Comparison of ENCODE assay signal across 22 mouse cellular contexts in the genomic region with DNA sequence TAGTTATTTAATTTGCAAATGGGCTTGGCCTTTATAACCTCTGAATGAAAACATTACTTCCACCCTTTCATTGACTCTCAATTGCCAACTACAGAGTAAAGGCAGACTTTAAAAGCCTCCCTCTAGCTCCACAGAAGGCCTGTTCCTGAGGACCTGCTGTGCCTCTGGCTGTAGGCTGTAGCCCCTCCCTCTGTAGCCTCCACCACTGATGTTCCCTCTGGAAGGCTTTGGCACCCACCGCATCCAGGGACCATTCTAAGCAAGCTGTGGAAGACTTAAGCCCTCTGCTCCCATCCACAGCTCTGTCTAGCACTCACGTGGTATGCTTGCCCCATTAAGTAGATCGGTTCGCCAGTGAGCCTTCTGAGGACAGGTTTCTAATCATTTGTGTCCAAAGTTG.
DNase-seq lines count a peak whose midpoint lies in the region; ATAC-seq and TF ChIP-seq lines count a peak whose summit lies in the region.
"Had no signal": no experiment of that assay in that cellular context is flagged by ENCODE, and none has a peak within 500 bp of the region (broad histone marks: within the 10 kb centered on the region; RNA-seq: fewer than 3 reads in every experiment).

No protein-coding gene starts in this region.

- DNase-seq in gastrocnemius, adult 2 months, result no peak
- DNase-seq in gastrocnemius, postnatal 4 days (ENCODE audit: low spot score in 2 of 2), result no peak
- DNase-seq in midbrain, embryonic 10.5 days (ENCODE audit: low spot score), result no peak
- DNase-seq in layer of hippocampus, adult 8-10 months (ENCODE audit: low spot score in 2 of 2), result no peak
- DNase-seq: adrenal gland, adult 2 months; adrenal gland, postnatal 14 days; cerebellum, adult 18-20 months; cerebellum, adult 9-10 months; gastrocnemius, postnatal 25 days; heart, adult 2 months; heart, postnatal 36 days had no signal

- no peak overlapping the region for H3K27ac ChIP-seq in forebrain, embryonic 13.5 days
- no peak overlapping the region for H3K27ac ChIP-seq in forebrain, embryonic 12.5 days
- peak overlapping the region; percentile 35; the same call in 1 of the 2 replicates for H3K27ac ChIP-seq in gastrocnemius, adult 2 months
- H3K27ac ChIP-seq in midbrain, embryonic 10.5 days (replicated peaks), result peak overlapping the region; percentile 57; the same call in 1 of the 2 replicates
- no peak overlapping the region for H3K27ac ChIP-seq in midbrain, embryonic 15.5 days
- H3K27ac ChIP-seq: embryonic facial prominence, embryonic 13.5 days; heart, adult 2 months; hindbrain, embryonic 14.5 days; hindbrain, postnatal 0 days; kidney, embryonic 15.5 days had no signal

- peaks cover 48% of the 10 kb centered on the region for H3K4me1 ChIP-seq in forebrain, embryonic 13.5 days
- H3K4me1 ChIP-seq in forebrain, embryonic 12.5 days, result peaks cover 60% of the 10 kb centered on the region
- H3K4me1 ChIP-seq in midbrain, embryonic 10.5 days, result peaks cover 76% of the 10 kb centered on the region
- H3K4me1 ChIP-seq in midbrain, embryonic 15.5 days, result peaks cover 33% of the 10 kb centered on the region

- H3K9ac ChIP-seq in forebrain, embryonic 13.5 days, result no peak overlapping the region
- no peak overlapping the region for H3K9ac ChIP-seq in forebrain, embryonic 12.5 days
- H3K9ac ChIP-seq in midbrain, embryonic 15.5 days, result no peak overlapping the region
- H3K9ac ChIP-seq: embryonic facial prominence, embryonic 13.5 days; hindbrain, embryonic 14.5 days; kidney, embryonic 15.5 days had no signal

- 38% methylated on average over 4 of the region's 4 CpGs for WGBS in forebrain, embryonic 13.5 days
- 29% methylated on average over 4 of the region's 4 CpGs for WGBS in forebrain, embryonic 12.5 days
- WGBS in midbrain, embryonic 10.5 days, result 37% methylated on average over 4 of the region's 4 CpGs
- WGBS in midbrain, embryonic 15.5 days, result 53% methylated on average over 4 of the region's 4 CpGs

- TF ChIP-seq CTCF in gastrocnemius, adult 2 months (IDR thresholded peaks at IDR 0.05), result no peak

- H3K27me3 ChIP-seq in forebrain, embryonic 13.5 days, result peaks cover 28% of the 10 kb centered on the region; the same call in 1 of the 2 replicates
- peaks cover 52% of the 10 kb centered on the region for H3K27me3 ChIP-seq in forebrain, embryonic 12.5 days
- H3K27me3 ChIP-seq in midbrain, embryonic 10.5 days (ENCODE audit: low read depth, poor library complexity, severe bottlenecking), result peaks cover 14% of the 10 kb centered on the region; the same call in 1 of the 2 replicates
- 0 out of 2 replicates have a peak, but pooled peaks cover 3% of the 10 kb centered on the region for H3K27me3 ChIP-seq in midbrain, embryonic 15.5 days (replicated peaks)
- H3K27me3 ChIP-seq: kidney, embryonic 15.5 days had no signal

- ATAC-seq in forebrain, embryonic 13.5 days, result peak; percentile 45; the same call in 1 of the 2 replicates
- ATAC-seq in forebrain, embryonic 12.5 days (ENCODE audit: low FRiP score), result no peak
- ATAC-seq in midbrain, embryonic 15.5 days (replicated peaks), result no peak
- ATAC-seq: CD4-positive, CD25-positive, alpha-beta regulatory T cell, adult 4 months; hindbrain, postnatal 0 days; inflammation-experienced regulatory T-cells, adult 6 months; intestine, embryonic 16.5 days had no signal

- no peak overlapping the region for H3K4me2 ChIP-seq in forebrain, embryonic 13.5 days
- H3K4me2 ChIP-seq in forebrain, embryonic 12.5 days, result no peak overlapping the region
- no peak overlapping the region for H3K4me2 ChIP-seq in midbrain, embryonic 15.5 days
- H3K4me2 ChIP-seq: embryonic facial prominence, embryonic 13.5 days; hindbrain, embryonic 14.5 days; kidney, embryonic 15.5 days had no signal

- H3K36me3 ChIP-seq in forebrain, embryonic 13.5 days (ENCODE audit: poor library complexity, severe bottlenecking), result no peaks in the 10 kb centered on the region
- no peaks in the 10 kb centered on the region for H3K36me3 ChIP-seq in forebrain, embryonic 12.5 days (replicated peaks)
- 0 out of 2 replicates have a peak, but pooled peaks cover 3% of the 10 kb centered on the region for H3K36me3 ChIP-seq in midbrain, embryonic 10.5 days
- no peaks in the 10 kb centered on the region for H3K36me3 ChIP-seq in midbrain, embryonic 15.5 days (replicated peaks)
- H3K36me3 ChIP-seq: embryonic facial prominence, embryonic 13.5 days; kidney, embryonic 15.5 days had no signal

- intact Hi-C loops in gastrocnemius, adult 2 months (cut with DNase I), result loop anchor here (5.0 kb wide), 1 partner anchor 55 kb away; no protein-coding TSS in a partner anchor

- no peak overlapping the region for H3K4me3 ChIP-seq in forebrain, embryonic 13.5 days
- no peak overlapping the region for H3K4me3 ChIP-seq in forebrain, embryonic 12.5 days (replicated peaks)
- no peak overlapping the region for H3K4me3 ChIP-seq in gastrocnemius, adult 2 months
- no peak overlapping the region for H3K4me3 ChIP-seq in midbrain, embryonic 10.5 days
- H3K4me3 ChIP-seq in midbrain, embryonic 15.5 days, result no peak overlapping the region
- H3K4me3 ChIP-seq: embryonic facial prominence, embryonic 13.5 days; erythroblast, embryonic 14.5 days; heart, adult 2 months; kidney, embryonic 15.5 days had no signal

- H3K9me3 ChIP-seq in forebrain, embryonic 13.5 days (replicated peaks), result no peaks in the 10 kb centered on the region
- no peaks in the 10 kb centered on the region for H3K9me3 ChIP-seq in forebrain, embryonic 12.5 days
- H3K9me3 ChIP-seq in midbrain, embryonic 10.5 days (replicated peaks), result 0 out of 2 replicates have a peak, but pooled peaks cover 3% of the 10 kb centered on the region
- no peaks in the 10 kb centered on the region for H3K9me3 ChIP-seq in midbrain, embryonic 15.5 days
- H3K9me3 ChIP-seq: embryonic facial prominence, embryonic 13.5 days; kidney, embryonic 15.5 days had no signal

Comparison
In these comparisons a context has a peak if more than half of its experiments do, and no peak if none do; other contexts are left out.
1. H3K27ac ChIP-seq: peak in gastrocnemius, adult 2 months (single experiment) and midbrain, embryonic 10.5 days (single experiment); none in forebrain, embryonic 13.5 days (single experiment), forebrain, embryonic 12.5 days (single experiment) and midbrain, embryonic 15.5 days (single experiment).